Mouse (Mus musculus) CH12.LX (cell line): ENCODE measurements at regions not wholly inside any gene's neighbourhood (a gene's known extent, or its start where the extent isn't known, plus 50 kb on each side); places are given as distances from the start of the nearest gene placed in this dataset.

Experiments used
- DNase-seq: peaks from one replicate; pipeline ENCODE4 v3.0.0-alpha.2; 2013; ENCODE audit errors: extremely low read depth
- H3K27ac ChIP-seq: 2 replicates; pipeline ENCODE4 v1.5.1; 2012; ENCODE audit warnings: low read depth, mild to moderate bottlenecking, control low read depth, moderate library complexity; ENCODE audit not compliant: insufficient read depth
- H3K27me3 ChIP-seq: replicated peaks from 2 replicates; pipeline ENCODE3; 2012; ENCODE audit warnings: inconsistent platforms
- H3K36me3 ChIP-seq, 2 experiments: replicated peaks in 1 of 2; 2 replicates each; pipeline versions ENCODE3 to v1.6.1; 2012; ENCODE audit warnings: inconsistent platforms in 1 of 2, low read length in 1 of 2, mild to moderate bottlenecking in 1 of 2, mixed read lengths in 1 of 2, moderate library complexity in 1 of 2; ENCODE audit not compliant: control insufficient read depth in 1 of 2, insufficient read depth in 1 of 2
- H3K4me1 ChIP-seq, 2 experiments: 2 replicates each; pipeline ENCODE4 v1.6.1; 2012; ENCODE audit warnings: inconsistent platforms in 1 of 2, moderate library complexity in 1 of 2; ENCODE audit not compliant: insufficient read depth in 2 of 2, control insufficient read depth in 1 of 2
- H3K4me2 ChIP-seq: 2 replicates; pipeline ENCODE4 v1.6.1; 2012; ENCODE audit warnings: low read depth, mild to moderate bottlenecking, control low read depth; ENCODE audit not compliant: poor library complexity, insufficient read depth, severe bottlenecking
- H3K4me3 ChIP-seq, 3 experiments: fragments of 150-350 bp in 1 of 3; sonication (generic) in 1 of 3; replicated peaks in 1 of 3; 2 replicates each; pipeline versions ENCODE3 to v1.5.1; 2011 to 2012; ENCODE audit warnings: low read depth in 2 of 3, low read length in 2 of 3, mild to moderate bottlenecking in 2 of 3, moderate library complexity in 2 of 3, control low read depth in 1 of 3, improper control_type of control experiment in 1 of 3, inconsistent platforms in 1 of 3, mixed read lengths in 1 of 3; ENCODE audit not compliant: poor library complexity in 1 of 3
- H3K79me2 ChIP-seq: replicated peaks from 2 replicates; pipeline ENCODE4 v1.6.1; 2012; ENCODE audit warnings: mild to moderate bottlenecking, moderate library complexity; ENCODE audit not compliant: control insufficient read depth, poor library complexity, insufficient read depth, severe bottlenecking; ENCODE audit errors: extremely low read depth
- H3K9ac ChIP-seq: 2 replicates; pipeline ENCODE4 v1.6.1; 2012; ENCODE audit warnings: low read depth, mild to moderate bottlenecking, control low read depth, moderate library complexity; ENCODE audit not compliant: insufficient read depth
- H3K9me3 ChIP-seq: replicated peaks from 2 replicates; pipeline ENCODE3; 2012; ENCODE audit warnings: low read length, inconsistent platforms, mixed read lengths
- BHLHE40 ChIP-seq: IDR thresholded peaks from 2 replicates; pipeline ENCODE4 v1.6.1; 2011; ENCODE audit warnings: mild to moderate bottlenecking, low read depth, low read length, improper control_type of control experiment
- CHD2 ChIP-seq: IDR thresholded peaks from 2 replicates; pipeline ENCODE4 v1.6.1; 2011; ENCODE audit warnings: low read length, improper control_type of control experiment
- E2F4 ChIP-seq: IDR thresholded peaks from 2 replicates; pipeline ENCODE4 v1.6.1; 2011; ENCODE audit warnings: low read depth, low read length, improper control_type of control experiment; ENCODE audit not compliant: insufficient replicate concordance
- ELF1 ChIP-seq: IDR thresholded peaks from 2 replicates; pipeline ENCODE4 v1.6.1; 2014; ENCODE audit warnings: low read depth, mild to moderate bottlenecking, inconsistent platforms, low read length, improper control_type of control experiment
- EP300 ChIP-seq: IDR thresholded peaks from 2 replicates; pipeline ENCODE4 v1.6.1; 2011; ENCODE audit warnings: low read length, improper control_type of control experiment
- IRF4 ChIP-seq: IDR thresholded peaks from 2 replicates; pipeline ENCODE4 v1.6.1; 2014; ENCODE audit warnings: low read depth, mild to moderate bottlenecking, inconsistent platforms, low read length, improper control_type of control experiment
- JUN ChIP-seq: IDR thresholded peaks from 2 replicates; pipeline ENCODE4 v1.6.1; 2011; ENCODE audit warnings: low read depth, mild to moderate bottlenecking, low read length, improper control_type of control experiment, moderate library complexity; ENCODE audit not compliant: insufficient read depth
- MAFK ChIP-seq: IDR thresholded peaks from 2 replicates; pipeline ENCODE4 v1.6.1; 2011; ENCODE audit warnings: low read length, improper control_type of control experiment; ENCODE audit not compliant: insufficient replicate concordance
- MYC ChIP-seq: IDR thresholded peaks from 2 replicates; pipeline ENCODE4 v1.6.1; 2011; ENCODE audit warnings: low read depth, mild to moderate bottlenecking, improper control_type of control experiment, low read length
- NRF1 ChIP-seq: IDR thresholded peaks from 2 replicates; pipeline ENCODE4 v1.6.1; 2014; ENCODE audit warnings: low read depth, mild to moderate bottlenecking, inconsistent platforms, low read length, improper control_type of control experiment, moderate library complexity
- RCOR1 ChIP-seq: conservative IDR thresholded peaks from 2 replicates; pipeline ENCODE4 v1.6.1; 2012; ENCODE audit warnings: low read depth, mild to moderate bottlenecking, inconsistent platforms, low read length, improper control_type of control experiment
- SIN3A ChIP-seq: IDR thresholded peaks from 2 replicates; pipeline ENCODE4 v1.6.1; 2012; ENCODE audit warnings: low read length, improper control_type of control experiment, inconsistent platforms
- TBP ChIP-seq: conservative IDR thresholded peaks from 2 replicates; pipeline ENCODE4 v1.6.1; 2011; ENCODE audit warnings: low read depth, low read length, improper control_type of control experiment
- ZNF384 ChIP-seq: IDR thresholded peaks from 2 replicates; pipeline ENCODE4 v1.6.1; 2012; ENCODE audit warnings: low read depth, low read length, improper control_type of control experiment, inconsistent platforms
- dilution Hi-C: fragments of 300-500 bp; cut with MboI; formaldehyde crosslinking; loops from 2 replicates; pipeline ENCODE4 v1.14.3; 2020; ENCODE audit warnings: low sequenced_read_pairs; ENCODE audit not compliant: extremely low pct_unique_long_range_greater_than_20kb, extremely low pct_ligation_motif_present
- in situ Hi-C: fragments of 300-500 bp; cut with MboI; formaldehyde crosslinking; loops from 3 replicates; pipeline ENCODE4 v1.14.3; 2019; ENCODE audit warnings: low sequenced_read_pairs, low pct_ligation_motif_present, low pct_unique_long_range_greater_than_20kb, mixed read lengths

DNA sequence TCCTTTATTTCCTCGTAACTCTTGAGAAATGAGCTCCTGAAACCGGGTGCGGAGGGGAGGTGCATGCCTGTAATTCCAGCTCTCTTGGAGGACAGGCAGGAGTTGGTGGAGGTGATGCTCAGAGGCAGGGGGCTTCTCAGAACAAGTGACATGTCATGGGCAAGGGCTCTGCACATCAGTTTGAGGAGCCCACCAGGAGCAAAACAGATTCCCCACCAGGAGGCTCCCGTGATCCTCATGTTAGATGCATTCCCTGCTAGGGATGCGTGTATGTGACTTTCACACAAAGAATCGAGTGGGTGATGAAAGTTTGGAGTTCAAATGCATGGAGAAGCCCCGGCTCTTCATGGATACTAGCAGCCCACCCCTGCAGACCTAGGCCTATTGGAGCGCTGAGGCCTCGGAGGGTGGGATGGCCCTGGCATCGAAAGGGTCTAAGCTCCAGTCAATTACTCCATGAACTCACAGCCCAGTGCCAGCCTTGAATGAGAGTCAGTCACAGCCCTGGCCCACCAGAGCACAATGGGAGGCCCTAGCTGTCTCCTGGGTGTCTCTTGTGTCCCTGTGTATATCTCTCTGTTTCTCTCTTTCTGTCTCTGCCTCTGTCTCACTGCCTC is 150.1 kb upstream of the A430005L14Rik start:
- Histone ChIP-seq H3K36me3 (no peaks in the 10 kb centered on the region), H3K27me3 (no peaks in the 10 kb centered on the region), H3K9ac (no peak overlapping the region), H3K79me2 (no peaks in the 10 kb centered on the region), H3K4me1 (no peaks in the 10 kb centered on the region), H3K4me2 (no peak overlapping the region), H3K4me3 (no peak overlapping the region), H3K27ac (no peak overlapping the region), H3K9me3 (peaks cover 88% of the 10 kb centered on the region)
- dilution Hi-C loops (no loop called here), in situ Hi-C loops (no loop called here)
- DNase-seq = no peak
- TF ChIP-seq SIN3A (no peak), IRF4 (no peak), NRF1 (no peak), EP300 (no peak), RCOR1 (no peak), E2F4 (no peak), CHD2 (no peak), ELF1 (no peak), MYC (no peak), JUN (no peak), BHLHE40 (no peak)
- TF ChIP-seq, all 38 proteins: peak for 0

DNA sequence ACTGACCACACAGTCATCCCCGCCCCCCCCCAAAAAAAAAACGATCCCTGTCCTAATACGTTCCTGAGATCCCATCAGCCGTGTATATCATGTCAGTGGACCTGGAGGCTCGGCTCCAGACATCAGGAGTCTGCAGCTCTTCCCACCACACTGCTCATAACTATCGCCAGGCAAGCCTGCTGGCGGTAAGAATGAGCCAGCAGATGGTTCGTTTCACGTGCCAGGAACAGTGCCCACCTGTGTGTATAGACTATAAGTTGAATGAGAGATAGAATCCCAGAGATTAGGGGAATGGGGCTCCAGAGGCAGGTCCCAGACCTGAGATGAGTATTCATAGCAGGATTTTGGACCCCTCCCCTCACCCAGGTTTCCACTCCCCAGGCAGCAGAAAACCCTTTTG is 144.2 kb upstream of the A430005L14Rik start:
- in situ Hi-C loops = no loop called here

More for the DNA sequence above, 144.2 kb upstream of the A430005L14Rik start:
- Histone ChIP-seq H3K27me3 (no peaks in the 10 kb centered on the region), H3K9ac (no peak overlapping the region), H3K27ac (no peak overlapping the region), H3K4me2 (no peak overlapping the region), H3K79me2 (no peaks in the 10 kb centered on the region), H3K4me3 (no peak overlapping the region), H3K36me3 (no peaks in the 10 kb centered on the region), H3K9me3 (peaks cover 84% of the 10 kb centered on the region), H3K4me1 (no peaks in the 10 kb centered on the region)
- DNase-seq = no peak
- TF ChIP-seq IRF4 (no peak), CHD2 (no peak), TBP (no peak), ZNF384 (no peak), EP300 (no peak), SIN3A (no peak), MAFK (no peak), RCOR1 (no peak), NRF1 (no peak), ELF1 (no peak)
- dilution Hi-C loops = no loop called here
